Mouse (Mus musculus): Measurements from ENCODE around the gene Fam24a.

- TF ChIP-seq ZC3H11A (IDR thresholded peaks at IDR 0.05; ENCODE audit: low read depth, low read length) = no peak
- no peak for TF ChIP-seq EP300 (IDR thresholded peaks at IDR 0.05; ENCODE audit: low read depth in 1 of 2, low read length in 2 of 2)
- no peak for TF ChIP-seq TCF12 (IDR thresholded peaks at IDR 0.05; ENCODE audit: low read depth, low read length)
- no peak for TF ChIP-seq USF1 (IDR thresholded peaks at IDR 0.05; ENCODE audit: low read depth, low read length)
- TF ChIP-seq ZNF384 (IDR thresholded peaks at IDR 0.05; ENCODE audit: low read depth, low read length) = no peak
- TF ChIP-seq HCFC1 (IDR thresholded peaks at IDR 0.05; ENCODE audit: low read depth, low read length) = no peak
- TF ChIP-seq USF2 (IDR thresholded peaks at IDR 0.05; ENCODE audit: borderline replicate concordance in 1 of 2, insufficient read depth in 1 of 2, low read depth in 1 of 2, low read length in 2 of 2) = no peak
- TF ChIP-seq POLR2A (IDR thresholded peaks at IDR 0.05; ENCODE audit: control insufficient read depth in 1 of 2, insufficient read depth in 1 of 2, low read depth in 1 of 2, low read length in 2 of 2, poor library complexity in 1 of 2) = no peak
- TF ChIP-seq GABPA (IDR thresholded peaks at IDR 0.05; ENCODE audit: low read depth, low read length) = no peak
Measured at GRCm38 (mm10) chr7:131306733-131307132, 26.9 kb upstream of the Fam24a start.

Data from MEL (cell line).